Mouse (Mus musculus) ES-Bruce4 (cell line): ENCODE results near the gene Gm10160.

Experiments used
- CTCF ChIP-seq: IDR thresholded peaks from one replicate; pipeline ENCODE4 v1.8.1; 2011; ENCODE audit warnings: low read depth, low read length
- EP300 ChIP-seq: IDR thresholded peaks from 2 replicates; pipeline ENCODE4 v1.6.1; 2011; ENCODE audit warnings: low read depth, low read length; ENCODE audit not compliant: insufficient read depth
- POLR2A ChIP-seq: IDR thresholded peaks from one replicate; pipeline ENCODE4 v1.8.1; 2011; ENCODE audit warnings: low read length; ENCODE audit not compliant: insufficient read depth

DNA sequence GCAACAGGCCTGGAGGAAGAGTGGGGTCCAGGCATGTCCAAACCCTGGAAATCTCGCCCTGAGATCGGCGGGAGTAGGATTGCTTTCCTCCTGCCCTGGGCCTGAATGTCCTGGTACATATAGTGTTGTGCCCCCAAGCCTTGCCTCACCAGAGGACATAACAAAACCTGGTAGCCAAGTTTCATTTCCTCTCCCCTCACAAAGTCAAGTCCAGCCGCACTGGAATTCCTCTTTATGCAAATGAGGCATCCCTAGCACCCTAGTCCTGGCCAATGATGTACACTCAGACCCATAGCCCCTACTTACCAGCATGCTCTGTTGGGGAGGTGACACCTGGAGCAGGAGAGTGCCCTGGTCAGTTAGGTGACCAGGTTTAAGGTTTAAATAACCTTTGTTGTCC is 627 bp upstream of the Gm10160 start:
- no peak for TF ChIP-seq CTCF
- TF ChIP-seq POLR2A, result no peak
- no peak for TF ChIP-seq EP300
